Mouse (Mus musculus) common myeloid progenitor, adult 5-6 weeks (primary cell): ENCODE measurements around the gene Pkhd1. TPM values are rescaled to one million over a fixed set of nuclear protein-coding genes. Genes with fewer than 3 reads are reported as not detected.

ENCODE experiments used
- ATAC-seq: replicated peaks from 2 replicates; pipeline ENCODE4 v1.8.0; 2016; ENCODE audit warnings: low read depth, mild to moderate bottlenecking, moderate TSS enrichment, inconsistent platforms; ENCODE audit not compliant: poor library complexity, severe bottlenecking
- total RNA-seq: library from RNA; stranded (forward); fragments of 200-1000, 187-1606 nt; gene quantifications from 2 replicates; pipeline ENCODE4 v1.2.3, GENCODE M21; 2017

The Pkhd1 gene
- total RNA-seq, 1 experiment from 2014 or later: not detected

GRCm38 (mm10) chr1:20035277-20035676, 582.6 kb downstream of the Pkhd1 start:
- no peak for ATAC-seq

GRCm38 (mm10) chr1:20018198-20018925, 599.5 kb downstream of the Pkhd1 start:
- no peak for ATAC-seq

- ATAC-seq: no peak
Observed at GRCm38 (mm10) chr1:20017619-20018018, 600.2 kb downstream of the Pkhd1 start.

Other genes with a start within 250 kb of the Pkhd1 start
- not detected in 2 replicates for gene Il17a, start 112.8 kb upstream of the Pkhd1 start, total RNA-seq
- 0.82 TPM in 1 of 2 replicates, not detected in the other for gene Il17f, start 172.6 kb upstream of the Pkhd1 start, total RNA-seq
- gene Mcm3, start 202.2 kb upstream of the Pkhd1 start, total RNA-seq: 279 and 306 TPM in 2 replicates